Mouse (Mus musculus) thymus, postnatal 25 days (tissue): Measurements from ENCODE around the gene Rhoc.

Experiments
- DNase-seq: peaks from one replicate; pipeline ENCODE4 v3.0.0; 2022

The Rhoc gene

GRCm38 (mm10) chr3:104817481-104817990 lies 29.4 kb downstream of the Rhoc start:
- DNase-seq, result peak; percentile 70

GRCm38 (mm10) chr3:104817991-104818748 lies 30.0 kb downstream of the Rhoc start, which contains the start of gene Mov10:
Mov10 (minus strand) TSS chr3:104818563.
- DNase-seq, result peak; percentile 79

- DNase-seq, result no peak
Measured at GRCm38 (mm10) chr3:104818749-104819134, 30.6 kb downstream of the Rhoc start.

GRCm38 (mm10) chr3:104820426-104820825 lies 32.3 kb downstream of the Rhoc start:
- DNase-seq, result no peak

GRCm38 (mm10) chr3:104822413-104822812 lies 34.2 kb downstream of the Rhoc start:
- DNase-seq, result no peak

- no peak for DNase-seq
Measured at GRCm38 (mm10) chr3:104835797-104836196, 47.6 kb downstream of the Rhoc start.

- DNase-seq, result no peak
Measured at GRCm38 (mm10) chr3:104841049-104841448, 52.9 kb downstream of the Rhoc start.
